Mouse (Mus musculus): Measurements from ENCODE around the gene Hsdl1.

The Hsdl1 gene

DNA sequence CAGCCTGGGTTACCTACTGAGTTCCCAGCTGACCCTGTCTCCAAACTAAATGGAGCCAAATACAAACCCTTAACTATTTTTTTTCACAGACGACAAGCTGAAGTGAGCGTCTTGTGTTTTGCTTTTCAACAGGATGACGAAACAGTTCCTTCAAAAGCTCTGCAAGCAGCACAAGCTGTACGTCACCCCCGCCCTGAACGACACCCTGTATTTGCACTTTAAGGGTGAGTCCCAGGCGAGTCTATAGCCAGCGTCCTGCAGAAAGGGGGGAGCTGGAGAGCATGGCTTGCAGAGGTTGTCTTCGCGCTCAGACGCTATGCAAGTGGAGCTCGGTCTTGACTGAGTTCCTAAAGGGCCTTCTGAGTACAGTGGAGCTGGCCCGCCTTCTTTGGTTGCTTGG, 4.1 kb upstream of the Hsdl1 start:
- DNase-seq (ENCODE audit: low spot score) = no peak

GRCm38 (mm10) chr8:119575366-119575726, 363 bp upstream of the Hsdl1 start:
- DNase-seq (ENCODE audit: low spot score) = no peak

DNA sequence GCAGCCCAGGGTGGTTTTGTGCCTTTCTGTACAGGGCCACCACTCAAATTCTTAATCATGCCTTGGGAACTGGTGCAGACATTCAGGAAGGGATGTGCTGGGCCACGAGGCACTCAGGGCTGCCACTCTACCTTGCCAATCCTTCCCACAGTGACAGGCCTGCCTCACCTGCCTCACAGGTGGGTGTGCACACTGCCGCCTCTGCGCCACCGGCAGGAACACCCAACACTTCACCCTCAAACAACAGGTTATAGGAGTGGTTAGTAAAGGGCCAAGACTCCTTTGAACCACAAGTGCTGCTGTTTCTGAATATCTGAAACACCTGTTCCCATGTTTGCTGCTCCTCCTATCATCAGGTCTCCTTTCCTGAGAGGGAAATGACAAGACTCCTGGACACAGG, 2.6 kb downstream of the Hsdl1 start:
- peak; percentile 10 for DNase-seq (ENCODE audit: low spot score)

- DNase-seq (ENCODE audit: low spot score) = no peak
Observed at GRCm38 (mm10) chr8:119571135-119571534, 3.8 kb downstream of the Hsdl1 start.

DNA sequence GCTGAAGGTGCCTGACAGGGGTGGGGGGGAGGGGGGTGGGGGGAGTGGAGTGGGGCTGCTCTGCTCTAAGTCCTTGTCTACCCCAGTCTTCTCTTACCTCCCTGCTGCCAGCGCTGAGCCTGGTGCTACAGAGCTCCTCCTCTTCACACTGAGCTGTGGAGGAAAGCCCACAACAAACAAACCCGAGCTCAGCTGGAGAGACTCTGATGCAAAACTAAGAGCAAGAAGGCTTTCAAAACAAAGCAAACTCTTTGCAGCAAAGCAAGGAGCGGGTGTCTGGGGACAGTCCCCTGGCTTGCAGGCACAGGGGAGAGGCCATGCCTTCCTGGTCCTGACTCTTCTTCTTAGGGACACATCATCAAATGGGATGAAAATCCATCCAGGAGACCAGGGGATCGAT, 5.1 kb downstream of the Hsdl1 start:
- peak; percentile 87 for DNase-seq (ENCODE audit: low spot score)

DNA sequence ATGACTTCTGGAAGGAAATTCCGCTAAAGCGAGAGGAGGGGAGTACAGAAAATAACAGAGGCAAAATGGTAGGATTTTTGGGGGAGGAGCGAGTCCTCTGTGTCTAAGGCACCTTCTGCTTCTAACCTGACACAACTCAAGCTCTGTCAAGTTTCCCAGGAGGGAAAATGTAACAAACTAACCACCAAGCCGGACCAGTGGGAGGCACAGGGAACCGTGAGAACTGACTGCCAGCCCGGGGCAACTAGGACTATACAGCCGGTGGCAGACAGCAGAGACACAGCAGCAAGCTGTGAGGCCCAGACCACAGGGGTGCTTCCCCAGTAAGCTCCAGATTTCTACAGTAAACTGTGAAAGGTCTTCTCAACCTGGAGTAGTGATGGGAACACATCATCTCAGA, 6.0 kb downstream of the Hsdl1 start:
- DNase-seq (ENCODE audit: low spot score) = peak; percentile 18

- DNase-seq (ENCODE audit: low spot score) = no peak
Observed at GRCm38 (mm10) chr8:119568251-119568650, 6.7 kb downstream of the Hsdl1 start.

DNA sequence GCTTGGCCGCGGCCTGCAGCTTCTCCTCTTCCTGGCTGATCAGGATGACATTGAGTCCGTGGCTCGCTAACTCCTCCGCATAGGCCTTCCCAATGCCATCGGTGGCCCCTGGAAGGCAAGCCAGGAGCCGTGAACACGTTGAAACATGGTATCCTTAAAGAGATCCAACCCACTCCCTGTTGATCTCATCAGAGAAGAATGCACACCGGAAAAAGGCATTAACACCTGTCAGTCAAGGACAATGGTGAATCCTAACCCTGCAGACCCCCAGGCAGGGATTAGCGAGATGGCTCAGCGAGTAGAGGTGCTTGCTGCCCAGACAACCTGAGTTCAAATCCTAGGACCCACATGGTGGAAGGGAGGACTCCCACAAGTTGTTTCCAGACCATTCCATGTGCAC, 8.6 kb downstream of the Hsdl1 start:
- no peak for DNase-seq (ENCODE audit: low spot score)

- DNase-seq (ENCODE audit: low spot score) = no peak
Observed at GRCm38 (mm10) chr8:119563849-119564251, 11.1 kb downstream of the Hsdl1 start.

DNA sequence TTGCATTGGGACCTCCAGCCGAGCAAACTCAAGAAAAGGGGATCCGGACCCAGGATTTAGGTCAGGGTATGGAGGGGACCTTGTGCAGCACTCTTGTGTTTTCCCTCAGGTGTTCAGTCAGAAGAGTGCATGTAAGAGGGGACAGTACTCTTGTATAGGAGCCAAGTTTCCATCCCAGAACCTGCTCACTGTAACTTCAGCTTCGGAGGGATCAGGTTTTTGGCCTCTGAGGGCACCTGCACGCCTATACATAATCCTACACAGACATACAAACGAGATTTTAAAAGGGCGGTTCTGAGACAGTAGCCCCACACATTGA, 15.6 kb downstream of the Hsdl1 start:
- DNase-seq (ENCODE audit: low spot score) = no peak

- peak; percentile 99 for DNase-seq (ENCODE audit: low spot score)
Observed at GRCm38 (mm10) chr8:119558603-119559401, 16.2 kb downstream of the Hsdl1 start, which contains the start of gene Mbtps1. Gene Mbtps1 (minus strand): TSS chr8:119558735.

DNA sequence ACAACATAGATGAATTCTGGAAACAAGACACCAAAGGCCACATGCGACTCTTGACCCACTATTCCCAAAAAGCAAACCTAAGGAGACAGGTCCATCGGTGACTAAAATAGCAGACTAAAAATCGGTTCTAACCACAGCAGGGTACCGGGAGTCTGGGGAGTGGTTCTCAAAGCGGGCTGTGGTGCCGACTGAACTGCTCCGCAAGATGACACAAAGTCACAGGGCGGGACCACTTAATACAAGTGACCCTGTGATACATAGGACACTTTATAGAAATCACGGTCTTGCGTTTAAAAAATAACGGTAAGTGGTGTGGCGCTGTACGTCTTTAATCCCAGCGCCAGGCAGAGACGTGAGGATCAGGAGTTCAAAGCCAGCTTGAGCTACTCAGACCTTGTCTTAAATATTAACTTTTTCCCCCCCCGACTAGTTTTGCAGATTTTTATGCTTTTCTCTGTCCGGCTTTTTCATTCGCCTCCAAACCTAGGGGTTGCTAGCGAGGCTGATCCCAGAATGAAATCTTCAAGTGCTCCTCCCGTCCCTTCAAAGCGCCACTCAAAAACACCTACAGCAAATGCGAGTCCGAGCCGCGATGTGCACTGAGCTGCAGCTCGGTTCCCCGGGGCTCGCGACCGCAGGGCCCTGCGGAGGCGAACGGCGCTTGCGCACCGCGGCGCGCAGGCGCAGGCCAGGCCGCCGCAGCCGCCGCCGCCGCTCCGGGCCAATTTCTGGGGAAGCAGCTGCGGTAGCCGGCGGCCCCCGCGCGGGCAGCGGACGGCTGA, 17.0 kb downstream of the Hsdl1 start:
- DNase-seq (ENCODE audit: low spot score) = no peak

DNA sequence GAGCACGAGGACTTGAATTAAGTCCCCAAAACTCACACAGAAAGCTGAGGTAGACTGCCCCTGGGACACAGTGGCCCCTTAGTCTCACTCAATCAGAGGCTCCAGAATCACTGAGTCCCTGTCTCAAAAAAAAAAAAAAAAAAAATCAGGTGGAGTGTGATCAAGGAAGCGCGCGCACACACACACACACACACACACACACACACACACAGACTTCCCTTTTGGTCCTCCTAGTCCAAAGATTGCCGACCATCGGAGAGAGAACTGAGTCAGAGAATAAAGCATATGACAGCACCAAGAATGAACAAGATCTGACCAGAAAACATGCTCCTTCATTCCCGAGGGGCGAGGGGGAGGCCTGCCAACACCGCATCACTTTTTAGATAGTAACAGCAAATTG, 17.9 kb downstream of the Hsdl1 start:
- no peak for DNase-seq (ENCODE audit: low spot score)

DNA sequence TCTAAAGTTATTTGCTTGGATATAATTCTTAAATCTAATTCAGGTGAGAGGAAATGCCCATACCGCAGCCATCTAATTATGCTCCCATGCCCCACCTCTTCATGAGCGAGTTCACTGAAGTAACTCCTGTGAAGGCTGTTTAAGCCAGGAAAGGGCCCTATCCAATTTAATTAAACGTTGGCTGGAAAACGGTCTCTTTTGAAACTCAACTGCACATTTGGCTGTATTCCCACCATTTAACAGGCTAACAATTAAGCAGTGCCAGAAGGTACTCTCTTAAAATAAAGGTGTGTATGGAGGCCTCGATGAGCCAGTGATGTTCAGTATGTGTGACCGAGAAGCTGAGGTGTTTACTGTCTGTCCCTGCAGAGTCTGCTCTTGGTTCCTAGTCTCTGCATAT, 19.1 kb downstream of the Hsdl1 start:
- DNase-seq (ENCODE audit: low spot score) = no peak

- DNase-seq (ENCODE audit: low spot score) = no peak
Observed at GRCm38 (mm10) chr8:119552967-119553366, 22.0 kb downstream of the Hsdl1 start.

DNA sequence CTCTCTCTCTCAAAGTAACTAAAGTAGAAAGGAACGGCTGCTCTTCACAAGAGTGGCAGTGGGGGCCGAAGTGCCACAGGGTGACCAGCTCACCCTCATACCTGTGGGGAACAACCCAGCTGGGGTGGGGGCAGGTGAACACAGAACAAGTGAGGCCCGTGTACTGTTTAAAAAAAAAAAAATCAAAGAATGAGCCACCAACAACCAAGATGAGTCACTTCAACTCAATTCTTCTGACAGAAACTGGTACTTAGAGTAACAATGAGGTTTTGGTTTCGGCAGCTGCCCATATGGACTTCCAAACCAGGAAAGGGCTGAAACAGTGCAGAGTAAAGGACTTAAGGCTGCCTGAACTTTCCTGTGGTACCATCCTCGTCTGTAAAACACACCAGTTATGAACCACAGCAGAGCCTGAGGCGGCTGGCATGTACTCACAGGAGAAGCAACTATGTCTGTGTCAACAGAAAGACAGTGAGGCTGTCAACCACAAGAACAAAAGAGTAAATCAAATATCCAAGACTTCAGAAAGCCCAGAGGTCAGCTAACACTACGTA, 26.3 kb downstream of the Hsdl1 start:
- DNase-seq (ENCODE audit: low spot score) = no peak

GRCm38 (mm10) chr8:119547019-119547691, 27.8 kb downstream of the Hsdl1 start:
- peak; percentile 15 for DNase-seq (ENCODE audit: low spot score)

DNA sequence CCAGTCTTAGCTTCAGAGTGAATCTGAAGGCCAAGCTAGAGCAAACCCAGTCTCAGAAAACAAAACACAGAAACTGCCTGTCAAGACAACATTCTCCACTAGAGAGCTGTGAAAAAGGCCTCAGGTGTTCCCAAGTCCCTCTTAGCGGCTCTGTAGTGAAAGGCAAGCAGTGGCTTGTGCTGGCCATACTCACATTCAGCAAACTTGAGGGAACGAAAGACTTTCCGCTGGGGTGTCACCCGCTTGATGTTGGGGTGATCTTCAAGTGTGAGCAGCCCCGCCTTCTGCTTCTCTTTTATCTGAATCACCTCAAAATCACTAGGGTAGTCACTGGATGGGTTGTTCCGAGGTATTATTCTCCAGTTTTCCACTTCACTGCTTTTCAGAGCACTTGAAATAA, 29.2 kb downstream of the Hsdl1 start:
- DNase-seq (ENCODE audit: low spot score) = peak; percentile 7

DNA sequence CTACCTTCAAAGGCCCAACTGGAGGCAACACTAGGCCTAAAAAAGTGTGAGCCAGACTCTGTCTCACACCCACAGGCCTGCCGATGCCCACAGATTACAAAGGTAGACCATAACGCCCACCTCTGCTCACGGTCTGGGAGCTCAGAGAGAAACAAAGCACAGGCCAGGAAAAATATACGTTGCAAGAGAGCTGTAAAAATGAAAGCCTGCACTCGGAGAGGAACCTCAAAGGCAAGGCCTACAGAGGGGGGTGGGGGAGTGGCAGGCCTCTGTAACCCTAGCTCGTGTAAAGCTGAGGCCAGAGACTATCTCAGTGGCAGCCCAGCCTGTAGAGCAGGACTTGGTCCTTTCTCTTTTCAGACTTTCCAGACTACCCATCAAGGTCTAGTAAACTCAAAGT, 29.8 kb downstream of the Hsdl1 start:
- no peak for DNase-seq (ENCODE audit: low spot score)

GRCm38 (mm10) chr8:119544606-119545005, 30.4 kb downstream of the Hsdl1 start:
- DNase-seq (ENCODE audit: low spot score) = no peak

DNA sequence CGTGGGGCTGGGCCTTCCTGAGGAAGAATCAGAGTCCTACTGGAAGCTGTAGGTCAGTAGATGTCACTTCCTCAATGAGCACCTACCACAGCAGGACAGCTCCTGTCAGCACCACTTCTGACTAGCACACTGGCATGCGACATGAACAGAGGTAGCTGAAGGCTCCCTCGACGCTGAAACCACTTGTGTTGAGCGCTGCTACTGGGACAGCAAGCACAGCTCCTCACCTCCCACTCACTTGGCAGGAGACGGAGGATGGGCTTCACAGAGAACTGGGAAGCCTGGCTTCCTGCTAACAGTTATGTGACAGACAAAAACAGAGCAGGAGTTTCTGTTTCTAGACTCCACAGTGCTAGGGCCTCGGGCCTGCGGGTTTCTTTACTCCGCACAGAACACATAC, 43.0 kb downstream of the Hsdl1 start:
- DNase-seq (ENCODE audit: low spot score) = no peak

DNA sequence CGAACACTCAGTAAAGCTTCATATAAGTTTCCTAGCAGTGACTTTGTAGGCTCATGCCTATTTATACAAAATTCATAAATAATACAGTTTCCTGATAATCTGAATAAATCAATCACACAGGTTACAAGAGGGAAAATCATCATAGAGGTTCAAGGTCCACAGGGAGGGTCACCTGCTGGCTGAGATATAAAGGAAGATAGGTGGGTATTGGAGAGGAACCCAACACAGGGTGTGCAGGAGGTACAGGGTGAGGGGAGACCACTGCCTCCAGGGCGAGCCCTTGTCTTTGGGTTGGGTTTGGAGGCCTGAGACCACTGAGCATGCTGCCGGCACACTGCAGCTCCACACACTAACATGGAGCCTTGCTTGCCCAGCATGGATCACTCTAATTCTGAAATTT, 43.6 kb downstream of the Hsdl1 start:
- DNase-seq (ENCODE audit: low spot score) = no peak

DNA sequence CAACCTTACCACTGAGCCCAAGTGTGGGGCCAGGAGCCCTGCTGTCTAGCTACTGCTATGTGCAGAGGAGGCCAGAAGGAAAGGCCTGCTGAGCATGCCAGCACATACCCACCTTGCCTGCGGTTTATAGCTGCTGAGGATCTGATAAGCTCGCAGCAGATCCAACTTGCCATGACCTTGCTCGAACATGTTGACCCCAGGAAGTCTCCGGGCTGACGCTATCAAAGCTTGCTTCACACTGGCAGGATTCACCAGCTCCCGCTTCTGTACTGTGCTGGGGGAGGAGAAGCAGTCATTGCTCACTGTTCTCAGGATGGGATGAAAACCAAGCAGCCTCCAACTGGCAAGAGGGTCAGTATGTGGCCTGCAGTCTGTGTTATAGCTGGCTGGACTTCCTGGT, 44.0 kb downstream of the Hsdl1 start:
- DNase-seq (ENCODE audit: low spot score) = no peak

Data from T-cell, adult 2 months (primary cell).